Mouse (Mus musculus) liver, embryonic 14.5 days (tissue): ENCODE measurements around the gene Ttf2. TPM values are rescaled to one million over a fixed set of nuclear protein-coding genes. Genes with fewer than 3 reads are reported as not detected.

Experiments used
- ATAC-seq: fragments of 200-750 bp; cut with Nextera tagmentation; 2 replicates; pipeline ENCODE4 v1.8.0; 2017; ENCODE audit warnings: moderate number of reproducible peaks, mild to moderate bottlenecking, moderate library complexity; ENCODE audit not compliant: insufficient read depth
- DNase-seq, 3 experiments: peaks; one replicate each; pipeline ENCODE4 v3.0.0-alpha.2; 2012 to 2013; ENCODE audit warnings: low read depth in 3 of 3, low spot score in 3 of 3
- H3K27ac ChIP-seq: fragments of 300-500 bp; sonication (generic); 2 replicates; pipeline ENCODE4 v1.5.1; 2014; ENCODE audit warnings: moderate library complexity, mild to moderate bottlenecking, control low read depth, inconsistent platforms
- H3K27me3 ChIP-seq: fragments of 300-500 bp; sonication (generic); 2 replicates; pipeline ENCODE4 v1.6.1; 2014; ENCODE audit warnings: mild to moderate bottlenecking, low read length, moderate library complexity; ENCODE audit not compliant: control insufficient read depth, insufficient read depth
- H3K36me3 ChIP-seq: fragments of 300-500 bp; sonication (generic); replicated peaks from 2 replicates; pipeline ENCODE4 v1.6.1; 2014; ENCODE audit warnings: low read depth; ENCODE audit not compliant: control insufficient read depth, insufficient read depth
- H3K4me1 ChIP-seq, 2 experiments: fragments of 200-500 bp in 1 of 2; fragments of 300-500 bp in 1 of 2; sonication (generic) in 1 of 2; replicated peaks; 2 replicates each; pipeline ENCODE4 v1.6.1; 2012 to 2014; ENCODE audit warnings: antibody characterized with exemption in 1 of 2, inconsistent platforms in 1 of 2, low read length in 1 of 2; ENCODE audit not compliant: control insufficient read depth in 2 of 2, insufficient read depth in 2 of 2
- H3K4me2 ChIP-seq: fragments of 300-500 bp; sonication (generic); 2 replicates; pipeline ENCODE4 v1.6.1; 2014; ENCODE audit warnings: low read depth, mild to moderate bottlenecking, control low read depth, moderate library complexity
- H3K4me3 ChIP-seq, 2 experiments: fragments of 200-500 bp in 1 of 2; fragments of 300-500 bp in 1 of 2; sonication (generic) in 1 of 2; 2 replicates each; pipeline ENCODE4 v1.5.1; 2012 to 2014; ENCODE audit warnings: low read depth in 2 of 2, low read length in 2 of 2, mild to moderate bottlenecking in 2 of 2, control low read depth in 1 of 2, inconsistent platforms in 1 of 2, moderate library complexity in 1 of 2; ENCODE audit not compliant: insufficient read depth in 1 of 2
- H3K9ac ChIP-seq: fragments of 300-500 bp; sonication (generic); replicated peaks from 2 replicates; pipeline ENCODE4 v1.6.1; 2014; ENCODE audit warnings: mild to moderate bottlenecking, control low read depth, moderate library complexity
- H3K9me3 ChIP-seq: fragments of 300-500 bp; sonication (generic); 2 replicates; pipeline ENCODE4 v1.6.1; 2016; ENCODE audit warnings: low read length, mixed read lengths; ENCODE audit not compliant: control insufficient read depth
- CTCF ChIP-seq: IDR thresholded peaks from 2 replicates; pipeline ENCODE4 v1.5.1; 2016; ENCODE audit warnings: antibody characterized with exemption, low read depth, control low read depth
- EP300 ChIP-seq: IDR thresholded peaks from 2 replicates; pipeline ENCODE4 v1.6.1; 2016; ENCODE audit warnings: antibody characterized with exemption, low read depth
- WGBS: fragments of 180-500 bp; shearing (Covaris S2); extraction: QIAGEN DNeasy Blood & Tissue Kit; methylation state at CpG from one replicate; pipeline ENCODE4 v1.1.7; 2014; ENCODE audit not compliant: insufficient replicate concordance; 5-methylcytosine and 5-hydroxymethylcytosine counted together
- polyA plus RNA-seq, 2 experiments: library from polyadenylated mRNA; depleted of rRNA in 1 of 2; stranded (reverse) in 1 of 2; unstranded in 1 of 2; fragments of >200 nt; fragmentation: Nextera tagmentation in 1 of 2; extraction: Ambion mirVana in 1 of 2; gene quantifications; 2 replicates each; pipeline versions ENCODE4 v1.2.1 to v1.2.3; 2012 to 2014

The Ttf2 gene
- polyA plus RNA-seq, 2 experiments, result 6.8 TPM

GRCm38 (mm10) chr3:100925176-100925575 is 44.3 kb downstream of the Ttf2 start:
- Histone ChIP-seq H3K9me3 (no peaks in the 10 kb centered on the region), H3K36me3 (no peaks in the 10 kb centered on the region), H3K4me2 (no peak overlapping the region), H3K4me1 (peaks cover 2 to 16% of the 10 kb centered on the region in 2 experiments), H3K27ac (no peak overlapping the region), H3K9ac (no peak overlapping the region), H3K27me3 (no peaks in the 10 kb centered on the region), H3K4me3 (no peak overlapping the region)
- ATAC-seq (no peak), DNase-seq (no peak)
- 76% methylated on average over 16 of the region's 16 CpGs for WGBS
- TF ChIP-seq CTCF (no peak), EP300 (no peak)

- WGBS, result 62% methylated on average over 6 of the region's 6 CpGs
- Histone ChIP-seq H3K27me3 (no peaks in the 10 kb centered on the region), H3K9me3 (no peaks in the 10 kb centered on the region), H3K9ac (no peak overlapping the region), H3K4me2 (no peak overlapping the region), H3K4me1 (peaks cover 2 to 16% of the 10 kb centered on the region in 2 experiments), H3K36me3 (no peaks in the 10 kb centered on the region), H3K27ac (no peak overlapping the region), H3K4me3 (no peak overlapping the region)
- TF ChIP-seq CTCF (no peak), EP300 (no peak)
- no peak for ATAC-seq
- no peak for DNase-seq
Measured at GRCm38 (mm10) chr3:100924065-100924732, 45.3 kb downstream of the Ttf2 start.

GRCm38 (mm10) chr3:100922506-100923375 is 46.7 kb downstream of the Ttf2 start:
- DNase-seq (peak in 1 of 3 experiments; percentile 24), ATAC-seq (peak; percentile 46)
- 31% methylated on average over 28 of the region's 28 CpGs for WGBS
- Histone ChIP-seq H3K27me3 (no peaks in the 10 kb centered on the region), H3K4me1 (peaks cover 2 to 16% of the 10 kb centered on the region in 2 experiments), H3K4me3 (peak overlapping the region; percentile 63 to 76), H3K27ac (no peak overlapping the region), H3K9ac (peak overlapping the region; percentile 67), H3K36me3 (no peaks in the 10 kb centered on the region), H3K9me3 (no peaks in the 10 kb centered on the region), H3K4me2 (peak overlapping the region; percentile 78)
- TF ChIP-seq EP300, result no peak
- TF ChIP-seq CTCF, result no peak

GRCm38 (mm10) chr3:100921825-100922505 is 47.5 kb downstream of the Ttf2 start, which contains the start of gene Trim45:
Gene Trim45, plus strand, starts transcription at chr3:100922202.
- H3K4me1 ChIP-seq, result peaks cover 2 to 16% of the 10 kb centered on the region in 2 experiments
- no peaks in the 10 kb centered on the region for H3K27me3 ChIP-seq
- peak; percentile 97 to 98 (median 98) for DNase-seq
- H3K4me3 ChIP-seq, result peak within 1 kb of the TSS; percentile 76 to 91
- H3K4me2 ChIP-seq, result peak within 1 kb of the TSS; percentile 78
- peak within 1 kb of the TSS; percentile 45; the same call in 1 of the 2 replicates for H3K27ac ChIP-seq
- TF ChIP-seq CTCF (no peak), EP300 (no peak)
- no peaks in the 10 kb centered on the region for H3K9me3 ChIP-seq
- H3K36me3 ChIP-seq, result no peaks in the 10 kb centered on the region
- peak; percentile 95 for ATAC-seq
- H3K9ac ChIP-seq, result peak within 1 kb of the TSS; percentile 83
- WGBS, result under 1% methylated on average over 39 of the region's 39 CpGs
